Mouse (Mus musculus) ES-E14 (cell line): Measurements from ENCODE around the gene Frs2.

Experiments used
- MAFK ChIP-seq: IDR thresholded peaks from 2 replicates; pipeline ENCODE4 v1.6.1; 2014; ENCODE audit warnings: mild to moderate bottlenecking, low read depth, low read length, inconsistent platforms; ENCODE audit not compliant: insufficient read depth
- ZC3H11A ChIP-seq: IDR thresholded peaks from 2 replicates; pipeline ENCODE4 v1.6.1; 2012; ENCODE audit warnings: low read depth, mild to moderate bottlenecking, inconsistent platforms, low read length, borderline replicate concordance
- ZNF384 ChIP-seq: IDR thresholded peaks from 2 replicates; pipeline ENCODE4 v1.6.1; 2012; ENCODE audit warnings: low read depth, low read length, inconsistent platforms

GRCm38 (mm10) chr10:117126233-117126632 lies 22.1 kb downstream of the Frs2 start:
- TF ChIP-seq ZNF384 (no peak), MAFK (no peak), ZC3H11A (no peak)
